Mouse (Mus musculus) ovary, adult 18-20 months (tissue): Measurements from ENCODE around the gene Fut11.

Experiments
- DNase-seq: peaks from one replicate; pipeline ENCODE4 v3.0.0; 2022; ENCODE audit warnings: low spot score, mixed read lengths

Fut11 gene

DNA sequence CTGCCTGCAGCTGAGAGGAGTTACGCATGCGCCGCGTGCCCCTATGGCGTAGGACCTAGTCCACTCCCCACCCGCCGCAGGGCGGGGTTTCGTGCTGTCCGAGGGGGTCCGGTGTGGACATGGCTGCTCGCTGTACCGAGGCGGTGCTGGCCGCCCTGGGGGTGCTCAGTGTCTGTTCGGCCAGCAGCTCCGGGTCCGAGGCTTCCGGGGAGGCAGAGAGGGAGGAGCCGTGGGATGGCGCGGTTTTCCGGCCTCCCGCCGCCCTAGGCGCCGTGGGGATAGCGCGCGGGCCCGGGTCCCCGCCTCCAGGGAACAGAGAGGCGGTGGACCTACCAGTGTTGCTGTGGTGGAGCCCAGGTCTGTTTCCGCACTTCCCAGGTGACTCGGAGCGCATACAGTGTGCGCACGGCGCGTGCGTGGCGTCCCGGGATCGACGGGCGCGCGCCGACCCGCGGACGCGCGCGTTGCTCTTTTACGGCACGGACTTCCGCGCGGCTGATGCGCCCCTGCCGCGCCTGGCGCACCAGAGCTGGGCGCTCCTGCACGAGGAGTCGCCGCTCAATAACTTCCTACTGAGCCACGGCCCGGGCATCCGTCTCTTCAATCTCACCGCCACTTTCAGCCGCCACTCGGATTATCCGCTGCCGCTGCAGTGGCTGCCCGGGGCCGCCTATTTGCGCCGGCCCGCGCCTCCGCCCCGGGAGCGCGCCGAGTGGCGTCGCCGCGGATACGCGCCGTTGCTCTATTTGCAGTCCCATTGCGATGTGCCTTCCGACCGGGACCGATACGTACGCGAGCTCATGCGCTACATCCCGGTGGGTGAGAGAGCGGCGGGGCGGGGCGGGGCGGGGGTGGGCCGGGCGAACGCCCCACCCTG is at the start of gene Fut11:
Gene Fut11 (plus strand): TSS at position 85 of the 877 bp plus-strand sequence.
- DNase-seq: peak; percentile 84

DNA sequence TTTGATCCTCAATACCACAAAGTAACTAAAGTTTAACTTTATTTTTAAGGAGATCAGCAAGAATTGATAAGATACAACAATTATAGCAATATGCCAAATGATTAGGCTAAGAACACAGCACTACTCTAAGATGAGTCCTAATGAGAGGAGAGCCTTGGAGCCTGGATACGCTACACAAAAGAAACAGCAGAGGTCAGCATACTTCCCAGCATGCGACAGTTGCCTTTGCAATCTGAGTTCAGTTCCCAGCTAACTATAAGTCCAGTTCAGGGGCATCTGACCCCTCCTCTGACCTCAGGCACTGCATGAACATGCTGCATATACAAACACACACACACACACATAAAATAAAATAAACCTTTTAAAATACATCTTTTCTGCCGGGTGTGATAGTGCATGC is 49.2 kb upstream of the Fut11 start:
- DNase-seq: no peak

DNA sequence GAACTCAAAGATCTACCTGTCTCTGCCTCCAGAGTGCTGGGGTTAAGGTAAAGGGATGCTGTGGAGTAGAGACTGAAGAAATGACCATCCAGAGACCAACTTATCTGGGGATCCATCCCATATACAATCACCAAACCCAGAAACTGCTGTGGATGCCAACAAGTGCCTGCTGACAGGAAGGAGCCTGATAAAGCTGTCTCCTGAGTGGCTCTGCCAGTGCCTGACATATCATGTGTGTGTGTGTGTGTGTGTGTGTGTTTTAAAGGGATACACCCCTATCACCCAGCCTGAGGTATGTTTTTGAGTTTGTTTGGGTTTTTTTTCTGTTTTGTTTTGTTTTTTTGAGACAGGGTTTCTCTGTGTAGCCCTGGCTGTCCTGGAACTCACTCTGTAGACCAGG is 48.4 kb upstream of the Fut11 start:
- DNase-seq: no peak

DNA sequence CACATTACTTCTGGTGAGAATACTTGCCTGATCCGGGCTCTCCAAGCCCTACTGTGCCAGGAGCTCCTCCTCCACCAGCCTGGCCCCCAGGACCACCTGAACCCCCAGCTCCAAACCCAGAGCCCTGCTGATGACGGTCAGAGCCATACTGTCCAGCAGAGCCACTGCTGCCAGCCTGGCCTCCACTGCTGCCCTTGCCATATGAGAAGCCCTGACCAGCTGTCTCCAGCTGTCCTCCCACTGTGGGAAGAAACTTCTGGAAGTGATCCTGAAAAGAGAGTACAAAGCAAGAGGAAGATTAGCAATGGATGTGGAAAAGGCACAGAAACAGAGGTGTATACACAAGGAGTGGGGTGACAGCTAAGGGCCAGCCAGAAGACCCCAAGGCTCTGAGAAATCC is 43.8 kb upstream of the Fut11 start:
- DNase-seq: no peak

DNA sequence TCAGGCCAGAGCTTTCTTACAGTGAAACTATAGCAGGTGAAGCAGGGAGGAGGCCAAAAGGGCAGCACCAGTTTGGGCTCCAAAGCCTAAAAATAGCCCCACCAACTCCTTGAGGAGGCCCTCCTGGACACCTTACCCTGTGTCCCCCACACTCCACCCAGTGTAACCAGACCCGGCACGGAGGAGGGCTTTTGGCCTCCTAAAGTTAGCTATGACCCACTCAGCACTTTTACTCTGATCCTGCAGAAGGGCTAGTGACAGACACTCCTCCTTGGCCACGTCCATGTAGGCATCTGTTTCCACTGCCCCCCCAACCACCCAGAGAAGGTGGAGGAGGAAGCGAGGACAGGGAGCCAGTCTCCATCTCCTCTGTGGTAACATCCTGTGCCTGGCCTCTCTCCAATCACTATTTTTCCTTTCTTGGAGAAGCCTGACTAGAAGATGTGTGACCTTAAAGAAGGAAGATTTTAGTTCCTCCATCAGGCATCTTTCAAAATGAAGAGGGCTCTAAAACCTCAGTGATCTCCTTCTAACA is 43.0 kb upstream of the Fut11 start:
- DNase-seq: no peak

DNA sequence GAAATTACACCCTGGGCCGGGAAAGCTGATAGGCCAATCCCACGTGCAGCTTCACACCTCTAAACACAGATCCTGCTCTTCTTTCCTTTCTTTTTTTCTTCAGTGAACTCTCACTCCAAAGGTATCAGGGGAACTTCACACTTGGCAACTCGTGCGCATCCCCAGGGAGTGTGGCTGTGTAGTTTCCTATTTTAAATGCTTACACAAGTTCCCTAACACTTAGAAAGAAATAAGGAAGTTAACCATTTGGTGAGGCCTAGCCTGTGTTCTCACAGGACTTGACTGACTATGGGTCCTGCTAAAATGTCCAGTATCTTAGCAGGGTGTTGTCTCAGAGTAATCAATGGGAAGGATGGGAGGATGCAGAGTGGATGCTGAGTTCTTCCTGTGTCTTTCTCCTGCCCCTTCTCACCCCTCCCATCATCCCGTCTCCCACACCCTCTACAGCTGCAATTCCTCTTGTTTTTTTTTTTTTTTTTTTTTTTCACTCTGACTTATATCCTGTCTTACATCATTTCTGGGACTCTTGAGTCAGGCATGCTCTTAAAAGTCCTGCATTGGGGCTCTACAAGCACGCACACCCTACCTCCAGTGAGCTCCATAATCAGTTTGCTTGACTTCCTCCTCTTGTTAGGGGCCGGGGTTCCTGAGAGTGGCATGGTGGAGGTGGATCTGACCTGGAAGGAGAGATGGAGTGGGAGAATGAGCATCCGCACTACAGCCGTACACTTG is 39.9 kb upstream of the Fut11 start:
- no peak for DNase-seq

DNA sequence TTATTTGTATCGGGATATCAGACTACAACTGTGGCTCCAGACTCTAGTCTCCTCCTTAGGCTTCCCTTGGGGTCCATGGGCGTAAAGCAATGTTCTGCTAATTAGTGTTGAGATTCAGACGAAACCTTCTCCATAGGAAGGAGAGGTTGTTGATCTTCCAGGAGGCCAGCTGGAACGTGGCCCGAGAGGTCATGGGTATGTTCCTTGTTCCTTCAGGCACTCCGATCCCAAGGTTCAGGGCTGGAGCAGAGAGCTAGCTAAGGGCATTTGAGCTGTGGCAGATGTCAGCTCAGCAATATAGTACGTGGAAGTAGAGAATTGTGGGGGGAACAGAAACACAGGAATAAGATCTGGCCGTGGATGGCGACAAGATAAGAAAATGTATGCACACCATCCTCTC is 39.0 kb upstream of the Fut11 start:
- no peak for DNase-seq

DNA sequence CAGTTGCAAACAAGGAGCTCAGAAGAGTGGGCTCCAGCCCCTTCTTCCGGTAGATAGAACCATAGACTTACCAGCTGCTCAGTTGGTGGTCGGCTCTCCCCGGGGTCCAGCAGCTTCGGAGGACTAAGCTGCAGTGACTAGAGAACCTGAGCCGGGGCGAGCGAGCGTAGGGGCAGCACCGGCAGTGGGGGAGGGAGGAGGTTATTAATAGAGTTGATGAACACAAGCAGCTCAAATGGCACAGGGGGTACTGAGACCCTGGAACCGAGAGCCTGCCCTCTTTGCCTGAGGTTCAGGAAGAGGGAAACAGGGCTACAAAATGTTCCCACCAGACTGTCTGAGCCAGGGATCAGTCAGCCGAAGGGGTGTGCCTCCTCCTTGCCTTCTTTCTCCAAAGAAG is 38.4 kb upstream of the Fut11 start, which contains the start of gene Myoz1:
Gene Myoz1 (minus strand): TSS at position 180 of the 400 bp plus-strand sequence.
- DNase-seq: no peak

DNA sequence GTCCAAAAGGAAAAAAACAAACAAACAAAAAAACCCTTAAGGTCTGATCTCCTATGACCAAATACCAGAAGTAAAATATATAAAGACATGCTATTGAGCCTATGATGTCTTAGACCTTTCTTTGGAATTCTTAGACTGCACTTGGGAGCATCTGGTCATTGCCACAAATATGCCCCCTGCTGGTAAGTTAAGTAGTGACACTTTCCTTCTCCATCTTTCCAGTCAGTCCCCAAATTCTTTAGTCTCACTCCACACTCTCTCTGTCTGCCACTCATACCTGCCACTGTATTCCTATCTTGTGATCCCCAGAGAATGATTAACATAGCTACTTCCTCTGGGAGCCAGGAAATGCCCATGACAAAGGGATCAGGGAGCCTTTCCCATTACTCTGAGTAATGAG is 36.4 kb upstream of the Fut11 start:
- DNase-seq: no peak

DNA sequence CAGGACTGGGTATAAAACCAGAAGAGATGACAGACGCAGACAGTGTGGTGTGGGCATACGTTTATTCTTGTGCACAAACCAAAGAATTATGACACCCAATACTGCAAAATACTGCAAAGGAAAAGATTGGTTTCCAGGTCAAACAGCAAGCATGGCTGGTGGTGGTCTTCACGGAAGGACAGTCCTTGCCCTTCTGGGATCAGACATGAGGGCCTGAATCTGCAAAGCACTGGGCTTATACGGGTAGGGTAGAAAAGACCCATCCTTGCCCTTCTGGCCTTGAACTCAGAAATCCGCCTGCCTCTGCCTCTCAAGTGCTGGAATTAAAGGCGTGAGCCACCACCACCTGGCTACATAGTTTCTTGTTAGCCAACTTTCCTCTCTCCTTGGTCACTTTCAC is 35.9 kb upstream of the Fut11 start:
- DNase-seq: no peak

DNA sequence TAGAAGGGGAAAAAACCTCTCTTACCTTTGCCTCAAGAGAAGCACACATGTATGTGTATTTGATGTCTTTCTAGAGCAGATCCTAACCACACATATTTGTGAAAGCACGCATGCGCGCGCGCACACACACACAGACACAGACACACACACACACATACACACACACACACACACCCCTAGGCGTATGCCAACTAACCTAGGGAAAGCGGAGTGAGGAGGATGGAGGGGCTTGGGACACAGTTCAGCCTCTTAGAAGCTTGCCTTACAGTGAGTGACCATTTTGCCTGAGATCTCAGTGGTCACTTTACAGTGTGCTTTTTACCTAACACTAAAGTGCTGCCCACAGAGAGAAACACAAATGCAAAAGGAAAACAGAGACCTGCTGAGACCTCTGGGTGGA is 35.1 kb upstream of the Fut11 start:
- no peak for DNase-seq

DNA sequence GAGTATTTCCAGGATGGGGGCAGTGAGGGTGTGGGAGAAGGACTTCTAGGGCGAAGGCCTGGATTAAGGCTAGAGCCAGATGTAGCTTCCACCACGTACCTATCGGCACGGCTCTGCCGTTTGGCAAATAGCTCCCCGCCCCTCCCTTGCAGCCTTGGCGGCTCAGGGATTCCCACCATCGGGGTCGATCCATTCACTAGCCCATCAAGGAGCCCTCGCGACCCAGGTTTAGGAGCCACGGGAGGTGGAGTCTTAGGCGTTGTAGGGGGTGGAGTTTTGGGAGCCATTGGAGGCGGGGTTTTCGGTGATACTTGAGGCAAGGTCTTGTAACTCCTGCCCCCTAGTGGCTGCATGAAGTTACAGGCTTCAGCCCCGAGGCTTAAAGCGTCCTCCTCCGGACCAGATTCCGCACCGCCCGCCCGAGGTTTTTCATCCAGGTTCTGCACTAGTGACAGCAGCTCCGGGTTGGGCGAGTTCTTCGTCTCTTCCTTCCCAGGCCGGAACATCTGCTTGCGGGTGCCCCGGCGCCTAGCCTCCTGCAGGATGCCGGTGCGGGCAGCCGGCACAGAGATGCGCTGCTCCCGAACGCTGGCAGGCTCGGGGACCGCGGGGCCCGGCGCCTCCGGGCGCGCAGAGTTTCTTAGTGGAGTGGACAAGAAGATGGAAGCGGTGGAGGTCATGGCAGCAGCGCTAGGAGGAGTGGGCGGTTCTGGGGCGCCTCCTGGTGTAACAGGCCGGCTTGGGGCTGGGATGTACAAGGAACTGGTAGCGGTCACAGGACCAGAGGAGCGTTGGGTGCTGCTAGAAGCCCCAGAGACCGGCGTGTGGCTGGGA is 33.7 kb upstream of the Fut11 start:
- DNase-seq: peak; percentile 89

DNA sequence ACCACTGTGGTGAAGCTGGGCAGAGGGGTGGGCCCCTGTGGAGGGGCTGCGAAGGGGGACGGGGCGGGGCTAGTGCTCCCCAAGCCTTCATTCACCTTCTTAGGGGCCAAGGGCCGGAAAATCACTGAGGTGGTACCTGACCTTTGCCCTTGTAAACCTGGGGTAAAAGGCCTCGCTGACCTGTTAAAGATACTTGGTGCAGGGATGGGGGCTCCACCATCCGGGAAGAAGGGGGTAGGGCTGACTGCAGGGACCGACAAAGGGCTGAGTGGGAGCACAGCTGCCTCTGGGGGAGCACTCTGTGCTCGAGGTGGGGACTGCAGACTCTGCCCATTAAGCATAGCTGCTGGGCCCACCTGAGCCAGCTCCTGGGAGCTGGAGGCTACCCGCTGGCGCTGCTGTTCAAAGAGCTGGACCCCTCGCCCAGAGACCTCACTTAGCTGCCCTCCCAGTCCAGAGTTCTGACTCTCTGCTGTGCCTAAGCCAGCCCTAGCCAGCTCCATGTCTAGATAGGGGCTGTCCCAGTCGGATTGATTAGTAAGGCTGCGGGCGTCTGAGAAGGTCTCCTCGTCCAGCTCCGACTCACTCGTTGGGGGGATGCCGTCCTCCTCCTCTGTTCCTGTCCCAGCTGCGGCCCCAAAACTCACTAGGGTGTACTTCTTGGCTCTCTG is 33.0 kb upstream of the Fut11 start:
- no peak for DNase-seq

DNA sequence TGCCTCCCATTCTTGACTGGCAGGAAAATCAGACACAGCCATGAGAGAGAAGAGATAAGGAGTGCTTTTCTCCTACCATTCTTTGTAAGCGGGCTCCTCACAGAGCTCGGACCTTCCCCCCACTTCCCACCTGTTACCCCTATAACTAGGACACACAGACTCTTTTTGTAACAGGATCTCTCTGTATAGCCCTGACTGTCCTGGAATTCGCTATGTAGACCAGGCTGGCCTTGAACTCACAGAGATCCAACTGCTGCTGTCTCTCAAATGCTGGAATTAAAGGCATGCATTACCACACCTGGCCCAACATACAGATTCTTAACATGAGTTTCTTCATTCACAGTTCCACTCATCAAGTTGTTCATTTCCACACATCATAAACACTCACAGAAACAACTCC is 32.0 kb upstream of the Fut11 start:
- no peak for DNase-seq

DNA sequence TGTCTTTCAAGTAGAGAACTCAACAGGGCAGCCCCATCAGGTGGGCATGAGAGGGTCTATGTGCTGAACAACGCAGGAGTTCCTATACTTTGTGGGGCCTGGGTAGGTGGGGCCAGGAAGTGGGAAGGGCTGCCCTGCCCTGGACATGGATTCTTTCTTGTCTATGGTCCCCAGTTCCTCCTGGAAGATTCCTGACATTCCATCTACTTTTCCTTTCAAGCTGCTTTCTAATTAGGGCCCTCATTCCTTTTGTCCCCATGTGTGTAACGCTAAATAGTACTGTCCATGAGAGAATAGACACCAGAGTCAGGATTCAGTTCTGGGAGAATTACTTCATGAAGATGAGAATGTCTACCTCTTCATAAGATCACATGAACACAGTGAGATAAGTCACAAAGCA is 31.2 kb upstream of the Fut11 start:
- DNase-seq: no peak

DNA sequence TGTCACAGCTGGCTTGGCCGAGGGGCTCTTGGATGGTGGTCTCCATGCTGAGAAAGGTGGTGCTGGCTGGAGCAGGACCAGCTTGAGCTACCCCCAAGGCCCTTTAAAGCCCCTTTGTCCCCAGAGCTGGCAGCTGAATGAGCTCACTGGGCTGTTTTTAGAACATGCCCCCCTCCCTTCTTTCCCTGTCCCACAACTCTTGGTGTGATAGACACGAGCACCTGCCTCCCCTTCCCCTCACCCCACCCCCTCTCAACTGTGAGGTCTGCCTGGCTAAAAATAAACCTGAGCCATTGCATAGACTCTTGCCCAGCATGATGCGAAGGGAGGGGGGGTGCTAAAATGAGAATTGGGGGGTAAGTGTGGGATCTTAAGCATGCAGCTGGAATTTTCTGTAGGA is 30.3 kb upstream of the Fut11 start:
- no peak for DNase-seq

DNA sequence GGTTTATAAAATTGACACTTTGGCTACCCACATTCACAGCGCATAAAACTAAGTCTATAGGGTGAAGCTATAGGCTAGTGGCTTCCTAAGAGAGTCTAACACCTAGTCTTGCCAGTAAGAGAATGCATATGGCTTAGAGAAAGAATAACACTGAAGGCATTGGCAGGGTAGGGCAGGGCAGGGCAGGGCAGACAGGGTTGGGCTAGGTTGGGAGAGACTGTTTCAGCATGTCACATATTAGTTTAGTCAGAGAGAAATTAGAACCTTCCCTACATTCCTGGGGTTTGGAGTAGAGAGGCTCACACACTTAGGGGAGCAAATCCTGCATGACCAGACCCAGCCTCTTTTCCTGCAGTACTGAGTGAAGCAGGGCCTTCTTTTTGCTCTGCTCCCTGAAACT is 27.3 kb upstream of the Fut11 start:
- no peak for DNase-seq

DNA sequence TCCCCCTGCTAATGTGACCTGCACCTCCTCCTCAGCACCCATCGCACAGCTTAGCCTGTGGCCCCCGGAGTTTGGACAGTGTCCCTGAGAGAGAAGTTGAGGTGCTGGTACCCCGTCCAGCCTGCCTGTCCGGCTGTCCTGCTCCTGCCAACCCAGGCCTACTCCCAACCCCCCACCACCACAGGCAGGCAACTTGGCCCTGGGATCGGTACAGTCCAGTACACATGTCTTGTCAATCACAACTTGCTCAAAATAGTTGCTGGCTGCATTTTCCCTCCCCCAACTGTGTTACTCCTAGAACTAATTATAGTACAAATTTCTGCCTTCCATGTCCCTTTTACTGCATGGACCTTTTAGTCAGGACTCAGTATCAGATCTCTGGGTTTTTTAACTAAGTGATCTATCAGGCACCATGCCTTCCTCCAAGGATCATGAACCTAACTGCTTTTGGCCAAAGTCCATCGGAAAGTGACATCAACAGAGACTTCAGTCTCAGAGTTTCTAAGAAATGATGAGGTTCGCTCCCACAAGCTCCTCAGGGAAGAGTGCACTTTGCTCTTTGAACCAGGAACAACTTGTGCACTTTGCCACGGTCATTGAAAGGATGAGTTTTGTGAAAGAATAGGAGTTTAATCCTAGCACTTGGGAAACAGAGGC is 26.5 kb upstream of the Fut11 start, which contains the start of gene Synpo2l:
Gene Synpo2l (minus strand): TSS at position 201 of the 657 bp plus-strand sequence.
- DNase-seq: no peak

DNA sequence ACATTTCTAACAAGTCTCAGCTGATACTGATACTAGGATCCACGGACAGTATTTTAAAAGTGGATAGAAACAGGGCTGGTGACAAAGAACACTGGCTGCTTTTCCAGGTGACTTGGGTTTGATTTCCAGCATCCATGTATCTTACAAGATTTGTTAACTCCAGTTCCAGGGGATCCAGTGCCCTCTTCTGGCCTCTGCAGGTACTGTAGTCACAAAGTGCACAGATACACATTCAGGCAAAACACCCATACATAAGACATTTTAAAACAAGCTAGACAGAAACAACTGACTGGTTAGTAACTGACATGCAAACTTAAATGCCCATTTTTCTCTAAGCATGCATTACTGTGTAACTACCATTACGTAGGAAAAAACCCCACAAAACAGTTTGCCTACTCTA is 21.8 kb upstream of the Fut11 start:
- DNase-seq: no peak

DNA sequence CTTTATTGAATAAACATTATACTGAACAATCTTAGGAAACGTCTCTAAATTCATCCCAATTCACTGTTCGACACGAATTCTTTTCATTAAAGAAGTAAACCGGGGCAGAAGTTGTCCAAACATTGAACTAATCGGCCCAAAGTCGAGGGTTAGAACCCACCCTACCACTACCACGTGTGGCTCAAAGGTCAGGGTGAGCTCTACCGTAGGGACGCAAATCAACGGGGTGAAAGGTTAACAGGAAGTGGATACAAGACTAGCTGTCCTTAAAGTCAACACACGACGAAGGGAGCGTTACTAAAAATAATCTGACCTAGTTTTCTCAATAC is 21.1 kb upstream of the Fut11 start:
- DNase-seq: no peak
